Mouse (Mus musculus) gastrocnemius, adult 18-20 months (tissue): ENCODE measurements around the gene Ide. TPM values are rescaled to one million over a fixed set of nuclear protein-coding genes. Genes with fewer than 3 reads are reported as not detected.

Experiments used
- DNase-seq: peaks from one replicate; pipeline ENCODE4 v3.0.0; 2021; ENCODE audit warnings: low spot score
- long read RNA-seq, 2 experiments: library from polyadenylated mRNA; stranded (forward); transcript quantifications; one replicate each; pipeline ENCODE4 v2.0.0; 2021
- total RNA-seq, 2 experiments: library from RNA; stranded (reverse); gene quantifications; 2 replicates each; pipeline ENCODE4 v1.2.3; 2021

The Ide gene
- total RNA-seq = 100 to 1,000 TPM; 106 to 173 TPM
- long read RNA-seq, experiment 1, full-length matches to known transcripts = 32 of 161 reads
- long read RNA-seq, experiment 1, partial matches to known transcripts = 12 of 161 reads
- long read RNA-seq, experiment 1, other reads (novel, unspliced or antisense) = 117 of 161 reads
- long read RNA-seq, experiment 2, full-length matches to known transcripts = 31 of 125 reads
- long read RNA-seq, experiment 2, partial matches to known transcripts = 17 of 125 reads
- long read RNA-seq, experiment 2, other reads (novel, unspliced or antisense) = 77 of 125 reads

GRCm38 (mm10) chr19:37337752-37338151, at the start of gene Ide:
Gene Ide (minus strand): TSS chr19:37337852.
- no peak for DNase-seq

GRCm38 (mm10) chr19:37386126-37386525, 48.5 kb upstream of the Ide start:
- no peak for DNase-seq

DNA sequence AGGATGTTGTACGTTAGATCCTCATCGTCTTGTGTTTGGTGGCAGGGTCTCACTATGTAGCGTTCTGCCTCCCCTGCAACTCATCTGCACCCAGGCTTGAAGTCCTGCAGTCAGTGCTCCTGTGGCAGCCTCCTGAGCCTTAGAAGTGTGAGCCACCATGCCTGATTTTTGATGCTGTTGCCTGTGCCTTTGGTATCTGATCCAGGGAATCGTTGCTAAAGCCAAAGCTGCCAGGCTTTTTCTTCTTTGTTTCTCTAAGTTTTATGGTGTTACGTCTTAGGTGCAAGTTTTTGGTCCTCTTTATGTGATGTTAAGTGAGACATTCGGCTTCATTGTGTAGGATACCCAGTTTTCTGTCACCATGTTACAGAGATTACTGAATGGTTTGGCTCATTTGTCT, 41.2 kb upstream of the Ide start:
- DNase-seq = no peak

DNA sequence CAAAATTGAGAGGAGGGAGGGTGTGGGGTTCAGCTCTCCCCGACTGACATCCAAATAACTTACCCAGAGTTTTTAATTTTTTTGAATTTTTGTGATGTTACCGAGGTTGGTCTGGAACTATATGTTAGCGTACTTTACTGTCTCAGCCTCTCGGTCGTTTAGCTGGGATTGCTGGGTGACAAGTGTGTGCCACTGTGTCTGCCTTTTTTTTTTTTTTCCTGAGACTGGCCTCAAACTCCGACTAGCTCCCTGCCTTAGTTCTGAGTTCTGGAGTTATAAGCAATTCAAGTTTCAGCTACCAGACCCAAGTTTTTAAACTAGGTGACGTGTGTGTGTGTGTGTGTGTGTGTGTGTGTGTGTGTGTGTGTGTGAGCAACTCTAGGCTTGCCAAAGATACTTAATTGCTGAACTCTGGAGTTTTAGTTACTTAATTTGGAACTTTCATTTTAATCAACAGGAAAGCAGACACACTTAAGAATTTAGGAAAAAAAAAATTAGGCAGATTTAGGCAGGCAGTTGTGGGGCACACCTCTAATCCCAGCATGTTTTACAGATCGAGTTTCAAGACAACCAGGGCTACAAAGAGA, 39.8 kb upstream of the Ide start:
- no peak for DNase-seq

GRCm38 (mm10) chr19:37376841-37377240, 39.2 kb upstream of the Ide start:
- DNase-seq = no peak

DNA sequence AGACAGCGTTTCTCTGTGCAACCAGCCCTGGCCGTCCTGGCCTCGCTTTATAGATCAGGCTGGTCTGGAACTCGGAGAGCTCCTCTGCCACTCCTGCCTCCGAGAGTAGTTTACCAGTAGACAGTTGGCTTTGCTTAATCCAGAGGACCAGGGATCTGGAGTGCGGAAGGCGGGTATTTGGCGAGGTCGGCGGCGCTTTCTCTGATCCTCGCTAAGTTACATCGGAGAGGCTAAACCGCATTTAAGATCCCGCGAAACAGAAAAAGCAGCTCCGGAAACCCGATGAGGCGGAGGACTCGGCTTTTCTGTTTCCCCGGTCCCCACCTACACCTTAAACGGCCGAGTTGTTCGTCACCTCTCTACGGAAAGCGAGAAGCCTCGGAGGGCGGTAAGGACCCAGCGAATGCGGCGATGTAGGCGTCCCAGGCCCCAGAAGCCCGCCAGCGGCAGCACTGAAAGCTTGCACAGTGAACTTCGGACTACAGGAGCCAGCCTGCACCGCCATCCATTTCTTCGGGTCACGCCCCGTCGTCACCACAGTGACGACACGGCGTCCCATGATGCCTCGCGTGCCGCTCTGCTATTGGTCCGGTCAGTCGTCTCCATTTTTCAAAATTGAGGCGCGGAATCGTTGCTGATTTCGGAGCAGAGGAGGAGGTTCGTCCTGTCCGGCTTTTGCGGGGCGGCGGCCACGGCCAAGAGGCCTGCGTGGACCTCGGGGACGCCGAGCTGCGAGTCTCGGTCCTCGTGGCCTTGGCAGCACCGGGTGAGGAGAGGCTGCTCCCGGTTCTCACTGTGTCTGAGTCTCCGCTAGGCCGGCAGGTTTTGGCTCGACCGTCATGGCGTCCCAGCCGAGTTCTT, 38.3 kb upstream of the Ide start, which contains the start of gene Kif11:
Gene Kif11, plus strand, starts transcription at position 649 of the 861 bp plus-strand sequence.
- peak; percentile 99 for DNase-seq

DNA sequence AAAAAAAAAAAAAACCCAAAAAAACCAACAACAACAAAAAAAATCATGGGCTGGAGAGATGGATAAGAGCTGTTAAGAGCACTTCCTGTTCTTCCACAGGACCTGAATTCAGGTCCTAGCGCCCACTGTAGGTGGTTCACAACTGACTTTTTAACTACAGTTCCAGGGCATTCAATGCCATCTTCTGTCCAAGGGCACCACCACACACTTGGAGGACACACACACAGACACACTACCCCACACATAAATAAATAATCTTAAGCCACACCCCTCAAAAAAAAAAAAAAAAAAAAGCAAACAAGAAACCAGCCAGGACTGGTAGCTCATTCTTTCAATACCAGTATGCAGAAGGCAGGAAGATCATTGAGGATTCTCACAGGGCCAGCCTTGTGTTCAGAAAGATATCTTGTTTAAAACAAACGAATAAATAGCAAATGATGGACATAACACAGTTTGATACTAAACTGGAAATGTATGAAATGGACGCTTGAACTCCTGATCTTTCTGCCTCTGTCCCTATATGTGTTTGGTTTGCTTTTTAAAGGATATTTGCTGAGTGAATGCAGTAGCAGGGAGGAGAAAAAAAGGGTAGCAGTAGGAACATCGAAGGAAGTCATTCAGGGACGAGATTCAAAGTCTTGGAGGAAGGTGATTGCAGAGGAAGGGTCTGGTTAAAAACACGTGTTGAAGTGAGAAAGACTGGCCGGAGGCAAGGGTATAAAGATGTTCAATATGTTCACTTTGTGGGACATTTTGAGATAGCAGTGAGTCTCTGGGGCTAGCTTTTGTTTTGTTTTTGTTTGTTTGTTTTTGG, 37.5 kb upstream of the Ide start:
- DNase-seq = no peak

DNA sequence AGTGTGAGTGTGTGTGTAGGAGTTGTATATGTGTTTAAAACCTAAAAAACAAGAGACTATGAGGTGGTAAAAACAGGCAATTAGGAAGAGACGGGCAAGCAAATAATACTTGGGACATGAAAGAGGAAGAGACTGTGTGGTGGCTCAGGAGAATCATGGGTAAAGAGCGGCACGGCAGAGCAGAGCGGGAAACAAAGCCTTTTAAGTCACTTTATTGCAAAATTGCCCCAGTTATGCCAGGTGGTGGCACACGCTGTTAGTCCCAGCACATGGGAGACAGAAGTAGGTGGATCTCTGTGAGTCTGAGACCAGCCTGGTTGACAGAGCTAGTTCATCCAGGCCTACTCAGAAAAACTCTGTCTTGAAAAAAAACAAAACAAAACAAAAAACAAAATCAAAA, 32.7 kb upstream of the Ide start:
- DNase-seq = no peak

- DNase-seq = no peak
Observed at GRCm38 (mm10) chr19:37369921-37370320, 32.3 kb upstream of the Ide start.

- DNase-seq = no peak
Observed at GRCm38 (mm10) chr19:37368990-37369389, 31.3 kb upstream of the Ide start.

GRCm38 (mm10) chr19:37363128-37363939, 25.7 kb upstream of the Ide start:
- DNase-seq = no peak

DNA sequence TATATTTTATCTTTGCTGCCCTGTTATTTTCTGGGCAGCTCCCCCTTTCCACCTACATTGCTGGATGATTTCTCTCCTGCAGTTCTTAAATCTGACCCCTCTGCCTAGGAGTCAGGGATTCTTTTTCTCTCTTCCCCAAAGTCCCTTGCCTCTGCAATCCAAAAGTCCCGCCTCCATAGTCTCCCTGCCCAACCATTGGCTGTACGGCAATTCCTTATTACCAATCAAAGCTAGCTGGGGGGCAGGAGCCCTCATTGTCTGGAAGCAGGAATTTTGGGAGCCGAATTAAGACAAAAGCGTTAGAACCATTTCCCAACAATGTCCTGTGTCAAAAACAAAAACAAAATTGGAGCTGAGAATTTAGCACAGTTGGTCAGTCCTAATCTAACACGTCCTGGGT, 24.9 kb upstream of the Ide start:
- no peak for DNase-seq

GRCm38 (mm10) chr19:37360044-37360443, 22.4 kb upstream of the Ide start:
- DNase-seq = no peak

GRCm38 (mm10) chr19:37353331-37353730, 15.7 kb upstream of the Ide start:
- no peak for DNase-seq

DNA sequence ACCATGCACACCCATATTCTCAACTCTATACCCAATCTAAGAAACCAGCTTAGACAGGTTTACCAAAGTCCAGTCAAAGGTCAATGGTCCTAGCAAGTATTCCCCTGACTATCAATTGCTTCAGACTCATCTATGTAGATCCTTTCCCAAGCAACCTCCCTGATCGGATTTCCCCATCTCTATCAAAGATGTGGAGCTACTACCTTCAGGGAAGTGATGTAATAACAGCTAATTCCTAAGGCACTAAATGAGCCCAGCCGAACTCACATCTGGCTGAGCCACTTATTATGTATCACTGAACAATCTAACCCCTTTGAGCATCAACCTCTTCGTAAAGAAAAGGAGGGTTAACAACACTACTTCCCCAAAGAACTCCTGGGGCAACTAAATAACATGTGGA, 15.1 kb upstream of the Ide start:
- DNase-seq = no peak

- no peak for DNase-seq
Observed at GRCm38 (mm10) chr19:37348952-37349351, 11.3 kb upstream of the Ide start.

- peak; percentile 54 for DNase-seq
Observed at GRCm38 (mm10) chr19:37348331-37348730, 10.7 kb upstream of the Ide start.

- DNase-seq = no peak
Observed at GRCm38 (mm10) chr19:37346258-37346657, 8.6 kb upstream of the Ide start.

DNA sequence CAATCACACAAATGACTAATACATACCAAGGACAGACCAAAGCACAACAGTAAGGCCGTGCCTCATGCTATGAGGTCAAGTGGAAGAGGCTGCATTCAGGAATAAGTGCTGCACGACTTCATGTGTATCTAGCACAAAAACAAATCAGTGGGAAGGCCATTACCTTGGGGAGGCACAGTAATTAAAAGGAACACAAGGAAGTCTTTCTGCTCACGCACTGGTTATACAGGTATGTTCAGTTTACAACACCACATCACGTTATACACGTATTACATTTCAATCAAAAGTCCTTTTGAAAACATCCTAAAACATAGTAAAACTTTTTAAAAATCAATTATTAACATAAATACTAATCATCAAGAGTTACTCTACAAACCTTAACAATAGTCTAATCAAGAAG, 6.2 kb upstream of the Ide start:
- no peak for DNase-seq

DNA sequence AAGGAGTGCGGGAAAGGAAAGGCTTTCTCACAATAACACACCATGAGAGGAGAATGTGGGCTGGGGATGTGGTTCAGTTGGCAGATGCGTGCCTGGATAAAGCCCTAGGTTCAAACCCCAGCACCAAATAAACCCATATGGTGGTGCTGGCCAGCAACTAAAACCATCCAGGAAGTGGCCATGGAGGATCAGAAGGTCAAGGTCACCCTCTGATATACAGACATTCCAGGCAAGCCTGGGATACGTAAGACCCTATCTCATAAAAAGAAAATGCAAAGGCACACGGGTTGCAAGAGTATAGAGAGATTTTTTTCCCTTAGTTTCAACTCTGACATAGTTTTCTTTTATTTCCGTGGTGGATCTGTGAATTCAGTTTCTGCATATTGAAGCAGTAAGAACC, 3.3 kb upstream of the Ide start:
- no peak for DNase-seq

DNA sequence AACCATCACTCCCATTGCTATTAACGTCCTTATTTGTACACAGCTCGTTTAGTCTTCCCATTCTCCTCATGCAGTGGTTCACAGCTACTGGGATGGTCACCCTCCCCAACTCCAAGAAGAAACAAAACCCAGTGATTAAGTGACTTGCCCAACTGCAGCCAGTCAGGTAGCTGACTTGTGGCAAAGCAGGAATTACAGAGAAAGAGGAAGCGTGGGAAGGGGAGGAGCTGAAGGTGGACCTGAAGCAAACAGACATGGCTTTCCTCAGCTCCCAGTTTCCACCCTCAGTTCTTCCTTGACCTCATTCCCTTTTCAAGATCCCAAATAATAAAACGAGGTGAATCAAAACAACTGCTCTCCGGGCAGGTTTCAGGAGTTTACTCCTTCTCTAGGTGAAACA, 2.8 kb upstream of the Ide start:
- no peak for DNase-seq
